Mouse (Mus musculus): ENCODE results near the gene Lhx2. TPM values are rescaled to one million over a fixed set of nuclear protein-coding genes. Genes with fewer than 3 reads are reported as not detected.

Gene Lhx2
- polyA plus RNA-seq, 1 experiment from 2014 or later, result 19.6 TPM

GRCm38 (mm10) chr2:38377254-38377653 lies 38.2 kb downstream of the Lhx2 start:
- 79% methylated on average over 7 of the region's 7 CpGs for WGBS
- Histone ChIP-seq H3K9me3 (no peaks in the 10 kb centered on the region), H3K4me3 (no peak overlapping the region), H3K4me1 (peaks cover 29% of the 10 kb centered on the region), H3K36me3 (replicated peaks) (no peaks in the 10 kb centered on the region), H3K27ac (replicated peaks) (no peak overlapping the region; the same call in 1 of the 2 replicates), H3K27me3 (replicated peaks; ENCODE audit: low read depth, poor library complexity, severe bottlenecking) (peaks cover 89% of the 10 kb centered on the region)
- DNase-seq (ENCODE audit: low spot score), result no peak

GRCm38 (mm10) chr2:38378346-38378745 lies 39.3 kb downstream of the Lhx2 start:
- Histone ChIP-seq H3K9me3 (no peaks in the 10 kb centered on the region), H3K27me3 (replicated peaks; ENCODE audit: low read depth, poor library complexity, severe bottlenecking) (peaks cover 78% of the 10 kb centered on the region), H3K36me3 (replicated peaks) (no peaks in the 10 kb centered on the region), H3K27ac (replicated peaks) (no peak overlapping the region), H3K4me1 (peaks cover 28% of the 10 kb centered on the region), H3K4me3 (no peak overlapping the region)
- DNase-seq (ENCODE audit: low spot score), result no peak
- 21% methylated on average over 5 of the region's 5 CpGs for WGBS

GRCm38 (mm10) chr2:38378849-38379545 lies 39.9 kb downstream of the Lhx2 start:
- Histone ChIP-seq H3K27me3 (replicated peaks; ENCODE audit: low read depth, poor library complexity, severe bottlenecking) (peaks cover 72% of the 10 kb centered on the region), H3K4me1 (peaks cover 28% of the 10 kb centered on the region), H3K4me3 (peak overlapping the region; percentile 46), H3K36me3 (replicated peaks) (no peaks in the 10 kb centered on the region), H3K27ac (replicated peaks) (no peak overlapping the region), H3K9me3 (no peaks in the 10 kb centered on the region)
- 3% methylated on average over 29 of the region's 29 CpGs for WGBS
- no peak for DNase-seq (ENCODE audit: low spot score)

GRCm38 (mm10) chr2:38379546-38379870 lies 40.4 kb downstream of the Lhx2 start:
- Histone ChIP-seq H3K27me3 (replicated peaks; ENCODE audit: low read depth, poor library complexity, severe bottlenecking) (peaks cover 67% of the 10 kb centered on the region), H3K4me1 (peaks cover 28% of the 10 kb centered on the region), H3K27ac (replicated peaks) (no peak overlapping the region), H3K36me3 (replicated peaks) (no peaks in the 10 kb centered on the region), H3K4me3 (peak overlapping the region; percentile 46), H3K9me3 (no peaks in the 10 kb centered on the region)
- no peak for DNase-seq (ENCODE audit: low spot score)
- WGBS, result 6% methylated on average over 4 of the region's 4 CpGs

GRCm38 (mm10) chr2:38380136-38381083 lies 41.3 kb downstream of the Lhx2 start:
- no peak for DNase-seq (ENCODE audit: low spot score)
- no peak overlapping the region for H3K27ac ChIP-seq (replicated peaks)
- peaks cover 58% of the 10 kb centered on the region for H3K27me3 ChIP-seq (replicated peaks; ENCODE audit: low read depth, poor library complexity, severe bottlenecking)
- H3K9me3 ChIP-seq, result no peaks in the 10 kb centered on the region
- H3K36me3 ChIP-seq (replicated peaks), result no peaks in the 10 kb centered on the region
- WGBS, result 59% methylated on average over 10 of the region's 10 CpGs
- H3K4me3 ChIP-seq, result no peak overlapping the region
- peaks cover 27% of the 10 kb centered on the region for H3K4me1 ChIP-seq

GRCm38 (mm10) chr2:38387568-38388262 lies 48.6 kb downstream of the Lhx2 start:
- DNase-seq (ENCODE audit: low spot score), result no peak
- Histone ChIP-seq H3K4me3 (no peak overlapping the region), H3K27me3 (replicated peaks; ENCODE audit: low read depth, poor library complexity, severe bottlenecking) (no peaks in the 10 kb centered on the region; the same call in 1 of the 2 replicates), H3K4me1 (no peaks in the 10 kb centered on the region; the same call in 1 of the 2 replicates), H3K36me3 (replicated peaks) (no peaks in the 10 kb centered on the region), H3K27ac (replicated peaks) (no peak overlapping the region), H3K9me3 (no peaks in the 10 kb centered on the region)
- 84% methylated on average over 10 of the region's 10 CpGs for WGBS

GRCm38 (mm10) chr2:38394977-38395868 lies 56.1 kb downstream of the Lhx2 start:
- 79% methylated on average over 17 of the region's 17 CpGs for WGBS
- Histone ChIP-seq H3K27me3 (replicated peaks; ENCODE audit: low read depth, poor library complexity, severe bottlenecking) (0 out of 2 replicates have a peak, but pooled peaks cover 4% of the 10 kb centered on the region), H3K36me3 (replicated peaks) (no peaks in the 10 kb centered on the region), H3K4me1 (peaks cover 2% of the 10 kb centered on the region; the same call in 1 of the 2 replicates), H3K4me3 (no peak overlapping the region), H3K27ac (replicated peaks) (no peak overlapping the region), H3K9me3 (no peaks in the 10 kb centered on the region)
- DNase-seq (ENCODE audit: low spot score), result no peak

- Histone ChIP-seq H3K36me3 (replicated peaks) (no peaks in the 10 kb centered on the region), H3K4me1 (peaks cover 2% of the 10 kb centered on the region; the same call in 1 of the 2 replicates), H3K4me3 (no peak overlapping the region), H3K27me3 (replicated peaks; ENCODE audit: low read depth, poor library complexity, severe bottlenecking) (0 out of 2 replicates have a peak, but pooled peaks cover 4% of the 10 kb centered on the region), H3K27ac (replicated peaks) (no peak overlapping the region), H3K9me3 (no peaks in the 10 kb centered on the region)
- DNase-seq (ENCODE audit: low spot score), result no peak
Measured at GRCm38 (mm10) chr2:38395869-38396236, 56.8 kb downstream of the Lhx2 start.

GRCm38 (mm10) chr2:38397306-38397705 lies 58.2 kb downstream of the Lhx2 start:
- no peak for DNase-seq (ENCODE audit: low spot score)
- Histone ChIP-seq H3K27ac (replicated peaks) (no peak overlapping the region), H3K36me3 (replicated peaks) (no peaks in the 10 kb centered on the region), H3K9me3 (no peaks in the 10 kb centered on the region), H3K4me3 (no peak overlapping the region), H3K27me3 (replicated peaks; ENCODE audit: low read depth, poor library complexity, severe bottlenecking) (0 out of 2 replicates have a peak, but pooled peaks cover 4% of the 10 kb centered on the region), H3K4me1 (peaks cover 2% of the 10 kb centered on the region; the same call in 1 of the 2 replicates)
- WGBS, result 75% methylated on average over 7 of the region's 7 CpGs

- Histone ChIP-seq H3K4me3 (no peak overlapping the region), H3K36me3 (replicated peaks) (no peaks in the 10 kb centered on the region), H3K9me3 (no peaks in the 10 kb centered on the region), H3K4me1 (peaks cover 2% of the 10 kb centered on the region; the same call in 1 of the 2 replicates), H3K27me3 (replicated peaks; ENCODE audit: low read depth, poor library complexity, severe bottlenecking) (0 out of 2 replicates have a peak, but pooled peaks cover 4% of the 10 kb centered on the region), H3K27ac (replicated peaks) (no peak overlapping the region)
- DNase-seq (ENCODE audit: low spot score), result no peak
- 72% methylated on average over 6 of the region's 6 CpGs for WGBS
Measured at GRCm38 (mm10) chr2:38397882-38398281, 58.8 kb downstream of the Lhx2 start.

GRCm38 (mm10) chr2:38402611-38403010 lies 63.5 kb downstream of the Lhx2 start:
- H3K9me3 ChIP-seq, result no peaks in the 10 kb centered on the region
- DNase-seq (ENCODE audit: low spot score), result no peak
- no peaks in the 10 kb centered on the region for H3K27me3 ChIP-seq (replicated peaks; ENCODE audit: low read depth, poor library complexity, severe bottlenecking)
- H3K27ac ChIP-seq (replicated peaks), result no peak overlapping the region
- H3K36me3 ChIP-seq (replicated peaks), result no peaks in the 10 kb centered on the region
- H3K4me3 ChIP-seq, result no peak overlapping the region
- peaks cover 2% of the 10 kb centered on the region; the same call in 1 of the 2 replicates for H3K4me1 ChIP-seq
- WGBS, result 96% methylated on average over 1 of the region's 1 CpGs
